Mouse (Mus musculus): ENCODE results near the gene Ppat. TPM values are rescaled to one million over a fixed set of nuclear protein-coding genes. Genes with fewer than 3 reads are reported as not detected.
"Not testable (repeated sequence)": the region's sequence is repeated elsewhere in the genome, so short reads cannot be mapped to it uniquely, and the experiment has no call there.

The Ppat gene
- polyA plus RNA-seq, 1 experiment from 2014 or later, result 13.0 TPM

DNA sequence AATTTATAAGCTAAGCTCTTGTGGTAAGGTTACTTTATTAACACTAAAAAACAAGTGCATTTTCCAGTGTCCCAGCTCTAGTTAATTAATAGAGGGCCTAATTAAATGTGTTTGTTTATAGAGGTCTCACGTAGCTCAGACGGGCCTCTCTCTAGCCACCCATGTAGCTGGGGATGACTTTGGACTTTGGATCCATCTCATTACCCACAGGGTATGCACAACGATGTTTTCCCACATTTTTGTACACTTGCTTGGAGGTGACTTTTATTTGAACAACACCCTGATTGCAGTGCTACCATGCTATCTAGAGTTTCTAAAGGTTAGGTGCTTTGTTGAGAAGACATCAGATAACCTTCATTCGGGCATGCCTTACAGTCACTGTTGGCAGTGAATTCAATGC is 8.9 kb downstream of the Ppat start:
- H3K27me3 ChIP-seq, result no peaks in the 10 kb centered on the region
- no peak overlapping the region for H3K4me2 ChIP-seq
- peaks cover 4% of the 10 kb centered on the region; the same call in 1 of the 2 replicates for H3K9me3 ChIP-seq
- no peaks in the 10 kb centered on the region; the same call in 1 of the 2 replicates for H3K4me1 ChIP-seq (replicated peaks)
- no peak for ATAC-seq (ENCODE audit: low FRiP score)
- H3K36me3 ChIP-seq, result peaks cover 15% of the 10 kb centered on the region
- WGBS, result 95% methylated on average over 4 of the region's 4 CpGs
- no peak overlapping the region for H3K4me3 ChIP-seq
- H3K9ac ChIP-seq, result no peak overlapping the region
- H3K27ac ChIP-seq, result no peak overlapping the region

GRCm38 (mm10) chr5:76941975-76942374 is 9.4 kb downstream of the Ppat start:
- peaks cover 15% of the 10 kb centered on the region for H3K36me3 ChIP-seq
- ATAC-seq (ENCODE audit: low FRiP score), result no peak
- WGBS, result 95% methylated on average over 4 of the region's 4 CpGs
- H3K9me3 ChIP-seq, result peaks cover 4% of the 10 kb centered on the region; the same call in 1 of the 2 replicates
- H3K4me1 ChIP-seq (replicated peaks), result no peaks in the 10 kb centered on the region; the same call in 1 of the 2 replicates
- H3K9ac ChIP-seq, result no peak overlapping the region
- H3K4me3 ChIP-seq, result no peak overlapping the region
- H3K27me3 ChIP-seq, result no peaks in the 10 kb centered on the region
- no peak overlapping the region for H3K27ac ChIP-seq
- no peak overlapping the region for H3K4me2 ChIP-seq

DNA sequence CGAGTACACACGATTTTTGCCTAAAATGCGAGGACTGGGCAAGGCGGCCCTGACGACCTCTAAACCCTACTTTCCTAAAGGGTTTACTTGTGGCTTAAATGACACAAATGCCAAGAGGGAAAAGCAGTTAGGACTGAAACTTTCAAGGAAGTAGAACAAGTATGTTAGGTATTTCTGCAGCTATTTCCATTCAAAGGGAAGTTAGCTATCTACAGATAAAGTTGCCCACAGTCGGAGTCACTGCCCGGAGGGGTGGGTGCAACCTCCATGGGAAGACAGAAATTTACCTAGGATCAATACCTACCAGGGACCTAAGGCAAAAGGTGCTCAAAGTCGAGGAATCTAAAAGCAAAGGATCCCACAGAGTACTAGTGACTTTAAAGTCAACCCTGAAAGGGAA is 11.7 kb downstream of the Ppat start:
- no peak overlapping the region for H3K4me2 ChIP-seq
- no peak overlapping the region for H3K27ac ChIP-seq
- ATAC-seq (ENCODE audit: low FRiP score), result no peak
- no peaks in the 10 kb centered on the region for H3K27me3 ChIP-seq
- 96% methylated on average over 8 of the region's 8 CpGs for WGBS
- H3K4me1 ChIP-seq (replicated peaks), result no peaks in the 10 kb centered on the region
- H3K9me3 ChIP-seq, result peaks cover 4% of the 10 kb centered on the region; the same call in 1 of the 2 replicates
- peaks cover 15% of the 10 kb centered on the region for H3K36me3 ChIP-seq
- H3K9ac ChIP-seq, result no peak overlapping the region
- H3K4me3 ChIP-seq, result no peak overlapping the region

DNA sequence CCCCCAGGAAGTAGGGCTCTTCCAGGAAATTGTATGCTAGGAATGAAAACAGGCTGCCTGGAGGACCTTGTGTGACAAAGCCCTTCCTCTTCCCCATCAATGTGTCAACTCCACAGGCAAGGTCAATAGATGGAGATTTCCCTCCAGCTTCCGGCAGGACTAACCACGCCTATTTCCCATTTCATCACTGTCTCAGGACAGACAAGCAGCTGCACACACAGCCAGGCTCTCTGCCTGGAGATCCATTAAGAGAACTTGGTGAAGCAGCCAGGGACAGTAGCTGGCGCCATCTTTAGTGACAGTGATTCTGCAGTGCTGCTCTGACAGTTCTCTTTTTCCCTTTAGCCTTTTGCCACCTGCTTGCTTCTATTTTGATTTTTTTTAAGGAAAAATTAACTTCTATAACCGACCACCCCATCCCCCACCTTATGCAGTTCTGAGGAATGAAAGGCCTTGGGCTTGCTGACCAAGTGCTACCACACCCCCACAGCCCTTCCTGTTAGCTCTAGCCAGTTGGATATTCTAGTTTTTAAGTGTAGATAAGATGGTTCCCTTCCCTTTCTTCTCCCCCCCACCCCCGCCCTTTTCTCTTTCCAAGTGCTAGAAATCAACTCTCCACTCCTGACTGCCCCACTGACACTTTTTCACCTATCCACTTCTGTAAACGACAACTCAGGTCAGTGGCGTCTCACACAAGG is 22.0 kb downstream of the Ppat start:
- Histone ChIP-seq H3K4me3 (no peak overlapping the region), H3K27ac (no peak overlapping the region), H3K4me2 (no peak overlapping the region), H3K4me1 (replicated peaks) (no peaks in the 10 kb centered on the region), H3K9me3 (peaks cover 16% of the 10 kb centered on the region; the same call in 1 of the 2 replicates), H3K27me3 (no peaks in the 10 kb centered on the region), H3K9ac (no peak overlapping the region), H3K36me3 (peaks cover 27% of the 10 kb centered on the region)
- WGBS, result 85% methylated on average over 7 of the region's 7 CpGs
- ATAC-seq (ENCODE audit: low FRiP score), result no peak

DNA sequence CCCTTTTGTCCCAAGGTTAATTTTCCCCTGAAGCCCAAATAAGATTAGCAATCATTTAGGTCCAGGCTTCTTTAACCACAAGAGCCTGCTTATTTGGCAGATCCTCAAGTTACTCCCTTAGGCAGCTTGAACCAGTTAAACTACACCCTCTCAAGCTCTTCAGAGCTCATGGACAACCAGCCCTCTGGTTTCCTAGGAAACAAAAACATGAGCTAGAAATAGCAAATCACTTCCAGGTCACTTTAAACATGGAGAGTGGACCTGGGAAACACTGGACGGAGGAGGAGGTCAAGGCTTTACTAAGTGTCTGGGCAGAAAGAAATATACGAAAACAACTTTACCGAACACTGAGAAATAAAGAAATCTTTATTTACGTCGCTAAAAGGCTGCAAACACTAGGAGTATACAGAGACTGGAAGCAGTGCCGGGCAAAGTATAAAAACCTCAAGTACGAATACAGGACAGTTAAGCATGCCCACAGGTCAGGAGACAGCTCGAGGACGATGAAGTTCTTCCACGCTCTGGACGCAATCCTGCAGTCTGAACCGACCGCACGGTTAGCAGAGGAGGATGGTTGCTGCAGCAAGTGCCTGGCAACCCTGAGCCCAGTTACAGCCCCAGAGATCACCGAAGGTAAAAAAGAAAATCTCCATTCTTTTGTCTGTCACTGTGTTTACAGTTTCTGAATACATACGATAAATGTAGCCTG is 23.1 kb downstream of the Ppat start:
- Histone ChIP-seq H3K27me3 (no peaks in the 10 kb centered on the region), H3K4me3 (no peak overlapping the region), H3K4me2 (no peak overlapping the region), H3K27ac (no peak overlapping the region), H3K4me1 (replicated peaks) (no peaks in the 10 kb centered on the region; the same call in 1 of the 2 replicates), H3K9me3 (peaks cover 16% of the 10 kb centered on the region; the same call in 1 of the 2 replicates), H3K9ac (no peak overlapping the region), H3K36me3 (peaks cover 27% of the 10 kb centered on the region)
- no peak for ATAC-seq (ENCODE audit: low FRiP score)
- WGBS, result 85% methylated on average over 16 of the region's 16 CpGs

DNA sequence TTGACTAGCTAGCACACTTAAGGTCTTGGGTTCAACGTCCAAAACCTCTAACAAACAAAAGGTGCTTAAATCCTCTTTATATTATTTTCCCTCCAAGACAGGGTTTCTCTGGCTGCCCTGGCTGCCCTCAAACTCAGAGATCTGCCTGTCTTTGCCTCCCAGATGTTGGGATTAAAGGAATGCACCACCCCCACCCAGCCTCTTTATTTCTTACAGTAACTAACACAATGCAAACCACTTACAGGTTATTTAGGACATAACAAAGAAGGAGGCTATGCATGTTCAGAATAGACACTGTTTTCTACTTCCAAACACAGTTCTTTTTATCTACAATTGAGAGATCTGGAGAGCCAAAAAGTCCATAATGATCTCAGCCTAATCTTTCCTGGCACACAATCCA is 27.1 kb downstream of the Ppat start:
- WGBS, result 85% methylated on average over 1 of the region's 1 CpGs
- Histone ChIP-seq H3K27me3 (no peaks in the 10 kb centered on the region), H3K9me3 (peaks cover 16% of the 10 kb centered on the region; the same call in 1 of the 2 replicates), H3K4me3 (no peak overlapping the region), H3K36me3 (peaks cover 40% of the 10 kb centered on the region), H3K9ac (no peak overlapping the region), H3K4me1 (replicated peaks) (no peaks in the 10 kb centered on the region; the same call in 1 of the 2 replicates), H3K4me2 (no peak overlapping the region), H3K27ac (no peak overlapping the region)
- no peak for ATAC-seq (ENCODE audit: low FRiP score)

GRCm38 (mm10) chr5:76923428-76923827 is 27.9 kb downstream of the Ppat start:
- H3K27ac ChIP-seq, result no peak overlapping the region
- H3K27me3 ChIP-seq, result no peaks in the 10 kb centered on the region
- no peak for ATAC-seq (ENCODE audit: low FRiP score)
- H3K4me1 ChIP-seq (replicated peaks), result no peaks in the 10 kb centered on the region; the same call in 1 of the 2 replicates
- no peak overlapping the region for H3K9ac ChIP-seq
- no peak overlapping the region for H3K4me3 ChIP-seq
- H3K36me3 ChIP-seq, result peaks cover 43% of the 10 kb centered on the region
- H3K4me2 ChIP-seq, result no peak overlapping the region
- 94% methylated on average over 13 of the region's 13 CpGs for WGBS
- peaks cover 16% of the 10 kb centered on the region; the same call in 1 of the 2 replicates for H3K9me3 ChIP-seq

- peaks cover 47% of the 10 kb centered on the region for H3K36me3 ChIP-seq
- 73% methylated on average over 4 of the region's 4 CpGs for WGBS
These were observed 28.5 kb downstream of the Ppat start for GRCm38 (mm10) chr5:76922833-76923232.

DNA sequence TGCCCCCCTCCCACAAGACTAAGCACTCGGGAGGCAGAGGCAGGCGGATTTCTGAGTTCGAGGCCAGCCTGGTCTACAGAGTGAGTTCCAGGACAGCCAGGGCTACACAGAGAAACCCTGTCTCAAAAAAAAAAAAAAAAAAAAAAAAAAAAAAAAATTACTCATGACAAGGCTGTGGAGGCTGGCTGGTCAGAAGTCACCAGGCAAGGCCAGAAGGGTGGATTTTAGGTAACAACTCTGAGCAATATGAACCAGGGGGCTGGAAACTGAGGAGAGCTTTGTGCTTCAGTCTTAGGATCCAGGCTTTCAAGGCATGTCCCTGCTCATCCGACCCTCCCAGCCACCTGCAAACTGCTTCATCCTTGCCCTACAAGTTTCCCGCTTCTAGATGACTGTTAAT is 38.9 kb downstream of the Ppat start:
- H3K27ac ChIP-seq; H3K9me3 ChIP-seq; H3K4me3 ChIP-seq; H3K4me1 ChIP-seq (replicated peaks); H3K9ac ChIP-seq; ATAC-seq (ENCODE audit: low FRiP score); H3K27me3 ChIP-seq; H3K4me2 ChIP-seq: not testable (repeated sequence)
- WGBS, result 98% methylated on average over 5 of the region's 5 CpGs
- peaks cover 11% of the 10 kb centered on the region for H3K36me3 ChIP-seq

More at GRCm38 (mm10) chr5:76922833-76923232, 28.5 kb downstream of the Ppat start:
- Histone ChIP-seq H3K9me3 (peaks cover 13% of the 10 kb centered on the region; the same call in 1 of the 2 replicates), H3K4me3 (no peak overlapping the region), H3K4me1 (replicated peaks) (no peaks in the 10 kb centered on the region; the same call in 1 of the 2 replicates), H3K9ac (no peak overlapping the region), H3K27me3 (no peaks in the 10 kb centered on the region), H3K4me2 (no peak overlapping the region), H3K27ac (no peak overlapping the region)
- no peak for ATAC-seq (ENCODE audit: low FRiP score)

- Histone ChIP-seq H3K9ac (no peak overlapping the region), H3K4me3 (no peak overlapping the region), H3K36me3 (peaks cover 10% of the 10 kb centered on the region), H3K27me3 (no peaks in the 10 kb centered on the region), H3K27ac (no peak overlapping the region), H3K4me2 (no peak overlapping the region), H3K4me1 (replicated peaks) (peaks cover 6% of the 10 kb centered on the region), H3K9me3 (no peaks in the 10 kb centered on the region)
- no peak for ATAC-seq (ENCODE audit: low FRiP score)
- WGBS, result 90% methylated on average over 3 of the region's 3 CpGs
These were observed 40.6 kb downstream of the Ppat start for GRCm38 (mm10) chr5:76910807-76911206.

GRCm38 (mm10) chr5:76906155-76906499 is 45.3 kb downstream of the Ppat start:
- Histone ChIP-seq H3K4me2 (peak overlapping the region; percentile 66), H3K4me1 (replicated peaks) (peaks cover 12% of the 10 kb centered on the region), H3K36me3 (no peaks in the 10 kb centered on the region; the same call in 1 of the 2 replicates), H3K9ac (peak overlapping the region; percentile 86), H3K9me3 (no peaks in the 10 kb centered on the region), H3K27ac (peak overlapping the region; percentile 90; the same call in 1 of the 2 replicates), H3K4me3 (peak overlapping the region; percentile 64), H3K27me3 (no peaks in the 10 kb centered on the region)
- ATAC-seq (ENCODE audit: low FRiP score), result no peak
- WGBS, result 32% methylated on average over 3 of the region's 3 CpGs

- under 1% methylated on average over 47 of the region's 47 CpGs for WGBS
- Histone ChIP-seq H3K4me3 (peak within 1 kb of the TSS; percentile 64), H3K9me3 (no peaks in the 10 kb centered on the region), H3K9ac (peak within 1 kb of the TSS; percentile 86), H3K4me2 (peak within 1 kb of the TSS; percentile 66), H3K27ac (peak within 1 kb of the TSS; percentile 90), H3K36me3 (peaks cover 4% of the 10 kb centered on the region; the same call in 1 of the 2 replicates), H3K27me3 (no peaks in the 10 kb centered on the region), H3K4me1 (replicated peaks) (peaks cover 12% of the 10 kb centered on the region)
- peak; percentile 99 for ATAC-seq (ENCODE audit: low FRiP score)
These were observed 45.8 kb downstream of the Ppat start, which contains the start of gene Aasdh for GRCm38 (mm10) chr5:76905405-76906154. Gene Aasdh, minus strand, starts transcription at chr5:76905514.

Data from hindbrain, embryonic 13.5 days (tissue).